Mouse (Mus musculus): ENCODE measurements around the gene Rbm10. TPM values are rescaled to one million over a fixed set of nuclear protein-coding genes. Genes with fewer than 3 reads are reported as not detected.

The Rbm10 gene
- total RNA-seq, 2 experiments from 2014 or later = 27.4 to 29.1 TPM

Other genes starting within 250 kb of the Rbm10 start
- gene Jade3, start 191.8 kb upstream of the Rbm10 start, total RNA-seq (2021) = 1 to 10 TPM; 5.4 to 6.7 TPM
- 1 to 10 TPM; 1.1 to 1.7 TPM for gene Rgn, start 67.7 kb upstream of the Rbm10 start, total RNA-seq (2021)
- gene Ndufb11, start 116 bp downstream of the Rbm10 start, total RNA-seq (2021) = 100 to 1,000 TPM; 473 to 482 TPM
- gene Uba1, start 40.8 kb downstream of the Rbm10 start, total RNA-seq (2021) = 100 to 1,000 TPM; 293 to 326 TPM
- 100 to 1,000 TPM; 173 to 186 TPM for gene Cdk16, start 70.5 kb downstream of the Rbm10 start, total RNA-seq (2021)
- 10 to 100 TPM; 17.0 to 17.1 TPM for gene Usp11, start 86.4 kb downstream of the Rbm10 start, total RNA-seq (2021)
- gene Araf, start 180.3 kb downstream of the Rbm10 start, total RNA-seq (2021) = 10 to 100 TPM; 69.1 to 73.3 TPM